Mouse (Mus musculus): Measurements from ENCODE around the gene Gm11034.

Gene Gm11034

GRCm38 (mm10) chr8:72208582-72208981 lies 4.9 kb downstream of the Gm11034 start:
- H3K27me3 ChIP-seq (ENCODE audit: insufficient read depth, low read length) = no peaks in the 10 kb centered on the region; the same call in 1 of the 2 replicates
- TF ChIP-seq CTCF (conservative IDR thresholded peaks at IDR 0.05; ENCODE audit: low read length) (no peak), POU5F1 (IDR thresholded peaks at IDR 0.05; ENCODE audit: borderline replicate concordance, low read length) (no peak), NANOG (IDR thresholded peaks at IDR 0.05; ENCODE audit: borderline replicate concordance, low read length) (no peak)
- H3K4me3 ChIP-seq (replicated peaks; ENCODE audit: low read length) = no peak overlapping the region
- no peaks in the 10 kb centered on the region for H3K36me3 ChIP-seq (ENCODE audit: insufficient read depth, low read length)
- H3K4me1 ChIP-seq (replicated peaks; ENCODE audit: low read depth, low read length) = no peaks in the 10 kb centered on the region; the same call in 1 of the 2 replicates
- no peaks in the 10 kb centered on the region for H3K9me3 ChIP-seq (ENCODE audit: low read length)

- TF ChIP-seq POU5F1 (IDR thresholded peaks at IDR 0.05; ENCODE audit: borderline replicate concordance, low read length) (no peak), CTCF (conservative IDR thresholded peaks at IDR 0.05; ENCODE audit: low read length) (no peak)
- Histone ChIP-seq H3K36me3 (ENCODE audit: insufficient read depth, low read length) (no peaks in the 10 kb centered on the region), H3K27me3 (ENCODE audit: insufficient read depth, low read length) (peaks cover 7% of the 10 kb centered on the region; the same call in 1 of the 2 replicates), H3K4me1 (replicated peaks; ENCODE audit: low read depth, low read length) (peaks cover 26% of the 10 kb centered on the region), H3K4me3 (replicated peaks; ENCODE audit: low read length) (peak overlapping the region; percentile 48; the same call in 1 of the 2 replicates), H3K9me3 (ENCODE audit: low read length) (no peaks in the 10 kb centered on the region)
These were observed 15.4 kb downstream of the Gm11034 start for GRCm38 (mm10) chr8:72197997-72198396.

- Histone ChIP-seq H3K9me3 (ENCODE audit: low read length) (no peaks in the 10 kb centered on the region), H3K4me3 (replicated peaks; ENCODE audit: low read length) (no peak overlapping the region), H3K27me3 (ENCODE audit: insufficient read depth, low read length) (no peaks in the 10 kb centered on the region), H3K36me3 (ENCODE audit: insufficient read depth, low read length) (no peaks in the 10 kb centered on the region), H3K4me1 (replicated peaks; ENCODE audit: low read depth, low read length) (peaks cover 23% of the 10 kb centered on the region)
- no peak for TF ChIP-seq NANOG (IDR thresholded peaks at IDR 0.05; ENCODE audit: borderline replicate concordance, low read length)
- TF ChIP-seq CTCF (conservative IDR thresholded peaks at IDR 0.05; ENCODE audit: low read length) = no peak
- TF ChIP-seq POU5F1 (IDR thresholded peaks at IDR 0.05; ENCODE audit: borderline replicate concordance, low read length) = no peak
These were observed 21.4 kb downstream of the Gm11034 start for GRCm38 (mm10) chr8:72192065-72192464.

- TF ChIP-seq CTCF (conservative IDR thresholded peaks at IDR 0.05; ENCODE audit: low read length) (no peak), NANOG (IDR thresholded peaks at IDR 0.05; ENCODE audit: borderline replicate concordance, low read length) (no peak), POU5F1 (IDR thresholded peaks at IDR 0.05; ENCODE audit: borderline replicate concordance, low read length) (no peak)
- Histone ChIP-seq H3K9me3 (ENCODE audit: low read length) (no peaks in the 10 kb centered on the region), H3K4me3 (replicated peaks; ENCODE audit: low read length) (no peak overlapping the region), H3K4me1 (replicated peaks; ENCODE audit: low read depth, low read length) (peaks cover 23% of the 10 kb centered on the region), H3K27me3 (ENCODE audit: insufficient read depth, low read length) (no peaks in the 10 kb centered on the region), H3K36me3 (ENCODE audit: insufficient read depth, low read length) (no peaks in the 10 kb centered on the region)
These were observed 23.3 kb downstream of the Gm11034 start for GRCm38 (mm10) chr8:72190215-72190539.

GRCm38 (mm10) chr8:72189417-72190214 lies 23.8 kb downstream of the Gm11034 start, which contains the start of gene Hsh2d:
Gene Hsh2d, plus strand, starts transcription at chr8:72189638.
- Histone ChIP-seq H3K27me3 (ENCODE audit: insufficient read depth, low read length) (no peaks in the 10 kb centered on the region), H3K4me1 (replicated peaks; ENCODE audit: low read depth, low read length) (peaks cover 21% of the 10 kb centered on the region), H3K9me3 (ENCODE audit: low read length) (no peaks in the 10 kb centered on the region), H3K36me3 (ENCODE audit: insufficient read depth, low read length) (no peaks in the 10 kb centered on the region), H3K4me3 (replicated peaks; ENCODE audit: low read length) (no peak within 1 kb of the TSS)
- no peak for TF ChIP-seq POU5F1 (IDR thresholded peaks at IDR 0.05; ENCODE audit: borderline replicate concordance, low read length)
- TF ChIP-seq NANOG (IDR thresholded peaks at IDR 0.05; ENCODE audit: borderline replicate concordance, low read length) = no peak
- peak; percentile 50 for TF ChIP-seq CTCF (conservative IDR thresholded peaks at IDR 0.05; ENCODE audit: low read length)

- H3K27me3 ChIP-seq (ENCODE audit: insufficient read depth, low read length) = no peaks in the 10 kb centered on the region
- H3K36me3 ChIP-seq (ENCODE audit: insufficient read depth, low read length) = no peaks in the 10 kb centered on the region
- no peaks in the 10 kb centered on the region for H3K9me3 ChIP-seq (ENCODE audit: low read length)
- no peak for TF ChIP-seq CTCF (conservative IDR thresholded peaks at IDR 0.05; ENCODE audit: low read length)
- no peak for TF ChIP-seq NANOG (IDR thresholded peaks at IDR 0.05; ENCODE audit: borderline replicate concordance, low read length)
- TF ChIP-seq POU5F1 (IDR thresholded peaks at IDR 0.05; ENCODE audit: borderline replicate concordance, low read length) = no peak
- peaks cover 8% of the 10 kb centered on the region for H3K4me1 ChIP-seq (replicated peaks; ENCODE audit: low read depth, low read length)
- H3K4me3 ChIP-seq (replicated peaks; ENCODE audit: low read length) = no peak overlapping the region
These were observed 25.6 kb downstream of the Gm11034 start for GRCm38 (mm10) chr8:72187793-72188331.

GRCm38 (mm10) chr8:72183554-72184202 lies 29.8 kb downstream of the Gm11034 start:
- Histone ChIP-seq H3K4me3 (replicated peaks; ENCODE audit: low read length) (no peak overlapping the region), H3K36me3 (ENCODE audit: insufficient read depth, low read length) (peaks cover 38% of the 10 kb centered on the region), H3K9me3 (ENCODE audit: low read length) (no peaks in the 10 kb centered on the region), H3K27me3 (ENCODE audit: insufficient read depth, low read length) (no peaks in the 10 kb centered on the region), H3K4me1 (replicated peaks; ENCODE audit: low read depth, low read length) (no peaks in the 10 kb centered on the region)
- no peak for TF ChIP-seq CTCF (conservative IDR thresholded peaks at IDR 0.05; ENCODE audit: low read length)
- TF ChIP-seq NANOG (IDR thresholded peaks at IDR 0.05; ENCODE audit: borderline replicate concordance, low read length) = no peak
- TF ChIP-seq POU5F1 (IDR thresholded peaks at IDR 0.05; ENCODE audit: borderline replicate concordance, low read length) = no peak

GRCm38 (mm10) chr8:72177346-72177925 lies 36.0 kb downstream of the Gm11034 start:
- Histone ChIP-seq H3K9me3 (ENCODE audit: low read length) (no peaks in the 10 kb centered on the region), H3K36me3 (ENCODE audit: insufficient read depth, low read length) (peaks cover 96% of the 10 kb centered on the region), H3K4me3 (replicated peaks; ENCODE audit: low read length) (no peak overlapping the region), H3K27me3 (ENCODE audit: insufficient read depth, low read length) (no peaks in the 10 kb centered on the region), H3K4me1 (replicated peaks; ENCODE audit: low read depth, low read length) (peaks cover 10% of the 10 kb centered on the region)
- TF ChIP-seq POU5F1 (IDR thresholded peaks at IDR 0.05; ENCODE audit: borderline replicate concordance, low read length) = no peak
- TF ChIP-seq CTCF (conservative IDR thresholded peaks at IDR 0.05; ENCODE audit: low read length) = peak; percentile 56
- TF ChIP-seq NANOG (IDR thresholded peaks at IDR 0.05; ENCODE audit: borderline replicate concordance, low read length) = no peak

Measured in E14TG2a.4 (cell line).